Mouse (Mus musculus) hindbrain, embryonic 15.5 days (tissue): ENCODE data around the gene Cyp27b1. TPM values are rescaled to one million over a fixed set of nuclear protein-coding genes. Genes with fewer than 3 reads are reported as not detected.
"Not testable (repeated sequence)": the region's sequence is repeated elsewhere in the genome, so short reads cannot be mapped to it uniquely, and the experiment has no call there.

ENCODE experiments used
- ATAC-seq: fragments of 200-750 bp; cut with Nextera tagmentation; 2 replicates; pipeline ENCODE4 v1.8.0; 2017; ENCODE audit warnings: low read depth, moderate number of reproducible peaks, moderate TSS enrichment; ENCODE audit not compliant: low FRiP score
- H3K27ac ChIP-seq: fragments of 300-500 bp; sonication (generic); replicated peaks from 2 replicates; pipeline ENCODE4 v1.5.1; 2015; ENCODE audit warnings: mild to moderate bottlenecking, inconsistent platforms
- H3K27me3 ChIP-seq: fragments of 300-500 bp; sonication (generic); 2 replicates; pipeline ENCODE4 v1.6.1; 2015; ENCODE audit warnings: control low read depth, inconsistent platforms
- H3K36me3 ChIP-seq: fragments of 300-500 bp; sonication (generic); 2 replicates; pipeline ENCODE4 v1.6.1; 2015; ENCODE audit warnings: control low read depth, inconsistent platforms
- H3K4me1 ChIP-seq: fragments of 300-500 bp; sonication (generic); replicated peaks from 2 replicates; pipeline ENCODE4 v1.6.1; 2015; ENCODE audit warnings: control low read depth, inconsistent platforms
- H3K4me2 ChIP-seq: fragments of 300-500 bp; sonication (generic); 2 replicates; pipeline ENCODE4 v1.6.1; 2015; ENCODE audit warnings: moderate library complexity, mild to moderate bottlenecking, inconsistent platforms
- H3K4me3 ChIP-seq: fragments of 300-500 bp; sonication (generic); 2 replicates; pipeline ENCODE4 v1.5.1; 2015; ENCODE audit warnings: mild to moderate bottlenecking, inconsistent platforms
- H3K9ac ChIP-seq: fragments of 300-500 bp; sonication (generic); 2 replicates; pipeline ENCODE4 v1.6.1; 2015; ENCODE audit warnings: inconsistent platforms
- H3K9me3 ChIP-seq: fragments of 300-500 bp; sonication (generic); 2 replicates; pipeline ENCODE4 v1.6.1; 2016; ENCODE audit warnings: control low read depth, inconsistent platforms
- WGBS: fragments of 180-500 bp; shearing (Covaris S2); methylation state at CpG from one replicate; pipeline ENCODE4 v1.1.7; 2015; 5-methylcytosine and 5-hydroxymethylcytosine counted together
- polyA plus RNA-seq: library from polyadenylated mRNA; unstranded; fragments of >200 nt; fragmentation: Nextera tagmentation; extraction: Ambion mirVana; gene quantifications from 2 replicates; pipeline ENCODE4 v1.2.1, GENCODE M21; 2015

The Cyp27b1 gene
- polyA plus RNA-seq, 1 experiment from 2014 or later, result 0.26 TPM

DNA sequence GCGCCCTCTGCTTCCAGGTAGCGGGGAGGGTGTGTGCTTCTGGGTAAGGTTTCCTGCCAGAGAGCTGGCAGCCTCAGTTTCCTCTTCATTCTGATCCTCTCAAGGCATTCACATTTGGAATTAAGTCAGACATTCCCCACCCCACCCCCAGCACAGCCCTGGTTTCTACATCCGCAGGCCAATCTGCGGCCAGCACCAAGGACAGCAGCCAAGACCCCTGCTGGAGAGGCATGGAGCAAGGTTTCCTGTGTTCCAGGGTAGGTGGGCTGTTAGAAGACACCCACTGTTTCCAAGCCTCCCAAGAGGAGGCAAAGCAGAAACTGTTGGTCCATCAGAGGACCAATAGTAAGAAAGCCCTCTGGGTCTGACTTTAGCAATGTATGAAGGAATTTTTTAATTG lies 6.6 kb downstream of the Cyp27b1 start:
- no peak overlapping the region for H3K9ac ChIP-seq
- H3K27ac ChIP-seq, result no peak overlapping the region
- peaks cover 20% of the 10 kb centered on the region for H3K27me3 ChIP-seq
- ATAC-seq, result no peak
- no peaks in the 10 kb centered on the region for H3K9me3 ChIP-seq
- H3K36me3 ChIP-seq, result peaks cover 38% of the 10 kb centered on the region
- no peak overlapping the region for H3K4me2 ChIP-seq
- H3K4me3 ChIP-seq, result no peak overlapping the region
- H3K4me1 ChIP-seq, result peaks cover 38% of the 10 kb centered on the region
- WGBS, result 77% methylated on average over 4 of the region's 4 CpGs

DNA sequence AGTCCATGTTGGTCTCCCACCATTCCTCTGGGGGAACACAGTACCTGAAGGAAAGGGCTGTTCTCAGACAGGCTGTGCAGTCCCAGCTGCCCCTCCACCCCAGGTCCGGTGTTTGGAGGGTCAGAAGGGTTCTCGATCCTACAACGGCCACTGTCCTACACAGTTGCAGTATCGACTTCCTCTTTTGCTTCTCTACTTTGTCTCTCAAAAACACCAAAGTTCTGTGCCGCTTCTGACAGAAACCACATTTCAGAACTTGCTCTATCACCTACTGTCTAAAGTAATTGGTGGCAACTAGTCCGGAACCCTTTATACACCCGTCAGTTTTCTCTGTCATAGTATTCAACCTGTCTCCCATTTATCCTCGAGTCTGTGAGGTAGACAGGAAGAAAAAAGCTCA lies 7.4 kb downstream of the Cyp27b1 start:
- H3K27me3 ChIP-seq, result peaks cover 12% of the 10 kb centered on the region
- WGBS, result 90% methylated on average over 8 of the region's 8 CpGs

DNA sequence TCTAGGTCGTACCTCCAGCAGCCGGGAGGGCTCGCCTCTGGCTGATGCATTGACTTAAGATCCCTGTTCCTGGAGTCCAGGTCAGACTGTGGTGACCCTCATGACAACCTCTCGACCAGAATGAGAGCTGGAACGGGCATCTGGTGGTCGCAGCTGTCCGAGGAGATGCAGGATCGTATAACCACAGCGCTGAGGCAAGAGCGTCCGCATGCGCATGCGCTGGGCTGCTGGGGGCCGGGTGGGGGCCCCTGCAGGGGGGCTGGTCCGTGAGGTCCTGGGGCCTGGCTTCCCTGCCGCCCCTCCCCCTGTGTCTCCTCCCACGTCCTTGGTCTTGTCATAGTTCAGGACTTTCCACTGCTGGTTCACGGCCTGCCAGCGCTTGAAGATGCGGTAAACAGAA lies 8.4 kb downstream of the Cyp27b1 start:
- H3K27ac ChIP-seq, result no peak overlapping the region
- H3K36me3 ChIP-seq, result peaks cover 38% of the 10 kb centered on the region
- 90% methylated on average over 20 of the region's 20 CpGs for WGBS
- peaks cover 40% of the 10 kb centered on the region for H3K4me1 ChIP-seq
- H3K27me3 ChIP-seq, result peaks cover 1% of the 10 kb centered on the region
- no peak overlapping the region for H3K4me3 ChIP-seq
- H3K4me2 ChIP-seq, result no peak overlapping the region
- H3K9ac ChIP-seq, result no peak overlapping the region
- H3K9me3 ChIP-seq, result no peaks in the 10 kb centered on the region
- ATAC-seq, result no peak

More for the DNA sequence above, 7.4 kb downstream of the Cyp27b1 start:
- Histone ChIP-seq H3K27ac (no peak overlapping the region), H3K9me3 (no peaks in the 10 kb centered on the region), H3K4me2 (no peak overlapping the region), H3K4me3 (no peak overlapping the region), H3K9ac (no peak overlapping the region), H3K4me1 (peaks cover 34% of the 10 kb centered on the region), H3K36me3 (peaks cover 38% of the 10 kb centered on the region)
- no peak for ATAC-seq

- Histone ChIP-seq H3K4me1 (peaks cover 50% of the 10 kb centered on the region), H3K27me3 (no peaks in the 10 kb centered on the region), H3K4me3 (peak overlapping the region; percentile 90), H3K4me2 (peak overlapping the region; percentile 73), H3K9ac (peak overlapping the region; percentile 93), H3K36me3 (peaks cover 35% of the 10 kb centered on the region), H3K27ac (0 out of 2 replicates have a peak overlapping the region, but pooled peaks have one; percentile 94), H3K9me3 (no peaks in the 10 kb centered on the region)
- WGBS, result under 1% methylated on average over 9 of the region's 9 CpGs
- ATAC-seq, result no peak
Observed at GRCm38 (mm10) chr10:127058161-127058560, 10.1 kb downstream of the Cyp27b1 start.

GRCm38 (mm10) chr10:127058708-127059107 lies 10.7 kb downstream of the Cyp27b1 start:
- Histone ChIP-seq H3K4me3 (peak overlapping the region; percentile 90), H3K9me3 (no peaks in the 10 kb centered on the region), H3K27ac (peak overlapping the region; percentile 94; the same call in 1 of the 2 replicates), H3K27me3 (no peaks in the 10 kb centered on the region), H3K9ac (peak overlapping the region; percentile 93), H3K4me2 (peak overlapping the region; percentile 73), H3K36me3 (peaks cover 34% of the 10 kb centered on the region), H3K4me1 (peaks cover 50% of the 10 kb centered on the region)
- ATAC-seq, result no peak
- 4% methylated on average over 8 of the region's 8 CpGs for WGBS

DNA sequence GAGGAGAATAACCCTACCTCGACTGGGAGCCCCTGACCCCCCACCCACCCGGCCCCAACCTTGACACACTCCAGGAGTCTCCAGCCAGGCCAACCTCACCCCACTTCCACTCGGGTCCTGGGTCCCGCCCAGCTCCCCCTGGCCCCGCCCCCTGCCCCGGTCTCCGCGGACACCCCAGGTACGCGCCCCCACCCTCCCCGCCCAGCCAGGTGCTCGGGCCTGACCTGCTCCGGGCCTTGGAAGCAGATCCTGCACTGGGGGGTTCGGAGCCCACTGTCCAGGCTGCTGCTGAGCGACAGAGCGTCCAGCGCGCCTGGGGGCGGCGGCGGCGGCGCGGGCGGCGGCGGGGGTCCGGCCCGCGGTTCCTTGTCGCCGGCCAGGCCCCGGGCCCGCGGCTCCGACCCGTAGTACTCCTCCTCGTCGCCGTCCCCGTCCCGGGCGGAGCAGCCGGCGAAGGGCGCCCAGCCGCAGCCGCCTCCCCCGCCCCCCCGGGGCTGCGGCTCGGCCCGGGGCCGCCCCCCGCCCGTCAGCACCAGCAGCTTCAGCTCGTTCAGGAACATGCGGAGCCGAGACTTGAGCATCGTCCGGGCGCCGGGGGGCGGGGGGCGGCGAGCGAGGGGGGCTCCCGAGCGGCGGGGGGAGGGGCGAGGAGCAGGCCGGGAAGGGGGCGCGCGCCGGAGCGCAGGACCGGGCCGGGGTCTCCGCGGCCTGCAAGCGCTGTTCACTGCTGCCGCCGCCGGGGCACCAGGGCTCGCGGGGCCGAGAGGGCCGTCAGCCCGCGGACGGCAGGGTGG lies 11.3 kb downstream of the Cyp27b1 start:
- H3K36me3 ChIP-seq, result peaks cover 28% of the 10 kb centered on the region
- no peaks in the 10 kb centered on the region for H3K27me3 ChIP-seq
- peak overlapping the region; percentile 94 for H3K27ac ChIP-seq
- H3K9me3 ChIP-seq, result no peaks in the 10 kb centered on the region
- H3K9ac ChIP-seq, result peak overlapping the region; percentile 93
- WGBS, result under 1% methylated on average over 55 of the region's 92 CpGs
- H3K4me3 ChIP-seq, result peak overlapping the region; percentile 90
- H3K4me2 ChIP-seq, result peak overlapping the region; percentile 73
- H3K4me1 ChIP-seq, result peaks cover 52% of the 10 kb centered on the region
- no peak for ATAC-seq

DNA sequence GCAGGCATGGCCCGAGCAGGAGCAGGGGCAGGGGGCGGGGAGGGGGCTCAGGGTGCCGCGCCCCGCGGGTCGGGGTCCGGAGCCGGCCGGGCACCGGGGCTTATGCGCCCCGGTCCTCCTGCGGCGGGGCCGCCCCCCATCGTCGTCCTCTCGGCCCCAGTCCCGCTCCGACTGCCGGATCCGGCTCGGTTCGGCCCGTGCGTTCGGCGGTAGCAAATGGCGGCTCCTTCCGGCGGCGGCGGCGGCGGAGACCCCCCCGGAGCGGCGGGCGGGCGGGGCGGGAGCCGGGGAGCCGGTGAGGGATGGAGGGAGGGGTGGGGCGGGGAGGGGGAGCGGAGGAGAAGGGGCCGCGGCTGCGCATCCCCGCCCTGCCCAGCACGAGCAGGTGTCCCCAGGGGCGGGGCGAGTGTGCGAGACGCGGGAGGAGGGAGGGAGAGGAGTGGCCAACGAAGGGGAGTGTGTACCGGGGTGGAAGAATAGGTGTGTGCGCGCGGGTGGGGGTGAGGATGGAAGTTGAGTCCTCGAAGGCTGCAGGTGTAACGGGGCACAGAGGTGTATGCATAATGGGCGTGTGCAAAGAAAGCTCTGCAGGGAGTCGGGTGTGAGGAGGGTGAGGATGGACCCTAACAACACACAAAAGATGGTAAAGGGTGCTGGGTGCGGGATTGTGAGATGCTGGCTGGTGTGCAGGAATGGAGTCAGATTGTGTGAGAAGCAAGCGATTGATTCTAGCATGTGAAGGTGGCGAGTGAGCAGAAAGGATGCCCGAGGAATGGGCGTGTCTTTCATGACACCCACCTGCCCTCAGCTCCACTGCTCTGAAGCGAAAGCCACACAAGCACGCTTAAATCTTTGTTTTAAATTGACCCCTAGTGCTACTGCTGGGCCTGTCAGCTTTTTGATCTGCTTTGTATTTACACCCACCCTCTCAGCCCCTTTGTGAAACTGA lies 12.2 kb downstream of the Cyp27b1 start, which contains the start of gene March9:
Gene March9 (minus strand): TSS at position 217 of the 949 bp plus-strand sequence.
- peaks cover 28% of the 10 kb centered on the region for H3K36me3 ChIP-seq
- WGBS, result 2% methylated on average over 58 of the region's 72 CpGs
- peak within 1 kb of the TSS; percentile 90 for H3K4me3 ChIP-seq
- peaks cover 55% of the 10 kb centered on the region for H3K4me1 ChIP-seq
- peak within 1 kb of the TSS; percentile 94 for H3K27ac ChIP-seq
- peak within 1 kb of the TSS; percentile 93 for H3K9ac ChIP-seq
- ATAC-seq, result peak; percentile 34
- H3K9me3 ChIP-seq, result no peaks in the 10 kb centered on the region
- H3K27me3 ChIP-seq, result no peaks in the 10 kb centered on the region
- peak within 1 kb of the TSS; percentile 73 for H3K4me2 ChIP-seq

DNA sequence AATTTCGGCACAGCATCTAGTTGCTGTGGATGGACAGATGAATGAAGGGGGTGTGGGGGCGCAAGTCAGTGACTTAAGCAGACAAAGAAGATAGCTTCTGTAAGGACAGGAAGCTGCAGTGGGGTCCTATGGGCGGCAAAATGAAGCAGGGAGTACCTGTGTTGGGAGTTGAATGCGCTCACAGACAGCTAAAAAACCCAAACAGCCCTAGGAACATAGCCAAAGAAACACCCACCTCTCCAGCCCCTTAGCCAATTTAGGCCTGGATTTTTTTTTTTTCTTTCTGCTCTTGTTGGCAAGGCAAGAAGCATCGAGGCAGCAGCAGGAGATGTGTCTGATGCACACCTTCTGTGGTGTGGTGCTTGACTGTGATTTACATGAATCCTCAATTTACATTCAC lies 13.0 kb downstream of the Cyp27b1 start:
- Histone ChIP-seq H3K4me1 (peaks cover 50% of the 10 kb centered on the region), H3K4me3 (peak overlapping the region; percentile 90), H3K9me3 (no peaks in the 10 kb centered on the region), H3K4me2 (peak overlapping the region; percentile 73), H3K27me3 (no peaks in the 10 kb centered on the region), H3K9ac (peak overlapping the region; percentile 93), H3K27ac (peak overlapping the region; percentile 94), H3K36me3 (peaks cover 28% of the 10 kb centered on the region)
- no peak for ATAC-seq
- 23% methylated on average over 5 of the region's 5 CpGs for WGBS

DNA sequence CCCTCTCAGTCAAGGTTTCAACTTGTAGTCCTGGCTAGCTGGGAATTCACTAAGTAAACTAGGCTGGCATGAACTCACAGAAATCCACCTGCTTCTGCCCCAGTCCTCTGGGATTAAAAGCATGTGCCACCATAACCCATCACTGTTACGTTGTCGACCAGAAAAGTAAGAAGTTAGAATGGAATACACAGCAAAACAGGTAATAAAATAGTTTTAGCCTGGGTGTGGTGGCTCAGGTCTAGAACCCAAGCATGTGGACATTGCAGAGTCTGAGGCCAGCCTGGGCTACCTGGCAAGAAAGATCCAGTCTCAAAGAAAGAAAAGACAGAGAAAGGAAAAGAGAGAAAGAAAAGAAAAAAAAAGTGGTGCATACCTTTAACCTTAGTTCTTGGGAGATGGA lies 13.5 kb downstream of the Cyp27b1 start:
- Histone ChIP-seq H3K36me3 (peaks cover 28% of the 10 kb centered on the region), H3K4me2 (peak overlapping the region; percentile 73), H3K4me3 (peak overlapping the region; percentile 90), H3K4me1 (peaks cover 48% of the 10 kb centered on the region), H3K9ac (peak overlapping the region; percentile 93; the same call in 1 of the 2 replicates), H3K27me3 (no peaks in the 10 kb centered on the region), H3K9me3 (no peaks in the 10 kb centered on the region), H3K27ac (peak overlapping the region; percentile 94)
- WGBS, result 64% methylated on average over 2 of the region's 2 CpGs
- no peak for ATAC-seq

- H3K9me3 ChIP-seq, H3K4me3 ChIP-seq, H3K27me3 ChIP-seq, ATAC-seq, H3K4me2 ChIP-seq, H3K9ac ChIP-seq: not testable (repeated sequence)
- Histone ChIP-seq H3K4me1 (peaks cover 48% of the 10 kb centered on the region), H3K27ac (0 out of 2 replicates have a peak overlapping the region, but pooled peaks have one; percentile 83), H3K36me3 (peaks cover 30% of the 10 kb centered on the region)
- WGBS, result 89% methylated on average over 4 of the region's 4 CpGs
Observed at GRCm38 (mm10) chr10:127062101-127062500, 14.1 kb downstream of the Cyp27b1 start.

DNA sequence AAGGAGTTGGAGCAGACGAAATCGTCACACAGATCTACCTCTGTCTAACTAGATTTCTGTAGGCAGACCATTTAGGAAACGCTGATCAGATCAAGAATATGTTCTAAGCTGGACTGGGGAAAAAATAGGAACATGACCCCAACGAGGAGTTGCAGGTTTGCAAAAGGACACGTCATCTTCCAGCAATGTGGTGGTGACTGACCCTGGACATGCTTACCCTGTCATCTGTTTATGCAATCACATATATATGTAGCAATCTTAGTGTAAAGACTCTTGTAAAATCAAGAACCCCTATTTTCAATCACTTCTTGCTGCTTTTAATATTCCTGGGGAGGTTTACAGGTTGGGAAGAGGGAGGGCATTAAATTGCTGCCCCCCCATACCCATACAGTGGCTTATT lies 14.5 kb downstream of the Cyp27b1 start:
- Histone ChIP-seq H3K4me2 (peak overlapping the region; percentile 77; the same call in 1 of the 2 replicates), H3K27me3 (no peaks in the 10 kb centered on the region), H3K9ac (no peak overlapping the region), H3K4me3 (peak overlapping the region; percentile 72; the same call in 1 of the 2 replicates), H3K9me3 (no peaks in the 10 kb centered on the region), H3K4me1 (peaks cover 45% of the 10 kb centered on the region), H3K27ac (peak overlapping the region; percentile 83), H3K36me3 (peaks cover 30% of the 10 kb centered on the region)
- 80% methylated on average over 5 of the region's 5 CpGs for WGBS
- ATAC-seq, result no peak
